Mouse (Mus musculus) thymus, postnatal 14 days (tissue): ENCODE measurements at regions not wholly inside any gene's neighbourhood (a gene's known extent, or its start where the extent isn't known, plus 50 kb on each side); places are given as distances from the start of the nearest gene placed in this dataset.

Experiments
- DNase-seq: peaks from one replicate; pipeline ENCODE4 v3.0.0; 2021

DNA sequence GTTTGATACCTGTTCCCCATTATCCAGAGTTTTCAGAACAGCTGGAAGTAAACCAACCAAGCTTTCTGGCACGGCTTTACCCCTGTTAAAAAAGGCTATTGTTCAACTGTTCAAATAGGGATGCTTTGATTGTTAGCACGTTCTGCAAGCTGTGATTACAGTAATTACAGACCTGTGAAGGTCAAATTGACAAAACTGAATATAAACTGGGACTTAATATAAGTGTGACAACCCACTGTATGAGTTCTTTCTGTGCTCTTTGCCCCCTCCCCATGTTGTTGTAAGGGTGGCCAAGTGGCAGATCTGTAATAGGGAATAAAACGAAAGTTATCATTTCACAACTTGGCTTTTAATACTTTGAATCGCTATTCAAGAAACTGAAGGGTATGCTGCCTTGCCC lies 105.0 kb upstream of the 4933415F23Rik start:
- no peak for DNase-seq

DNA sequence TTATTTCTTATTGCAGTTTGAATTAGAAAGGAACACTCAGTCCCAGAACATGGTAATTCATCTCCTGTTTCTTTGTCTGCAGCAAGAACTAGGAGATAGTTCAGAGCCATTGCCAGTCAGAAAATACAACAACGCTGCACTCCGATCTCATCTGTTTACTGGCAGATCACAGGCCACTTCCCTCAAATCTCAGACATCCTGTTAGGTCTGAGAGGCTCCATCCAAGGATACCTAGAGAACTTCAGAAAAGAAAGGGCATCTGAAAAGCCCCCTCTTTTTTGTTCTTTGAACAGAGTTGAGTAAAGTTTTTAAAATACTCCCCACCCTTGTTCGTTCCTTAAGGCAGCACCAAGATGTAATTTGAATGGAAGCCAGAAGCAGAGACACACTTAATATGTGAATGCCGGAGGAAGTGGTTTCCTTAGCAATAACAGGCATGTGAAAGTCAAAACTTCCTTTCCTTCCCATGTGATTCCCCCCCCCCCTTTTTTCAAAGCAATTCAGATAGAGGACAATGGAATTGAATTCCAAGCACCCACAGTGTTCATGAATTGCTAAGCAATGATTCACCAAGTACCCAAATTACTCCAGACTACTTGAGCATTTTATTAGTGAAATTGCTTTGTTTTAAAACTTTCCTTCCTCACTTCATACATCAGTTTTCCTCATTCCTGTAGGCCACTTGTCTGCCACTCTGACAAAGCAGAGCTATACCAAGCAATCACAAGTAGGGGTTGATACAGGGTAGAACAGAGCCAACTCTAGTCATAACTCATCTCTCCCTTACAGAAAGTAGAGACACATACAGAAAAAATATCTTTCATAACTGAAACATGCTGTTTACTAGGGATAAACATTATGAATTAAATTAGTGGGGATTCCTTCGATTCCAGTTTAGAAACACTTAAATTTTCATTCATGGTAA lies 100.7 kb upstream of the 4933415F23Rik start:
- DNase-seq, result no peak

DNA sequence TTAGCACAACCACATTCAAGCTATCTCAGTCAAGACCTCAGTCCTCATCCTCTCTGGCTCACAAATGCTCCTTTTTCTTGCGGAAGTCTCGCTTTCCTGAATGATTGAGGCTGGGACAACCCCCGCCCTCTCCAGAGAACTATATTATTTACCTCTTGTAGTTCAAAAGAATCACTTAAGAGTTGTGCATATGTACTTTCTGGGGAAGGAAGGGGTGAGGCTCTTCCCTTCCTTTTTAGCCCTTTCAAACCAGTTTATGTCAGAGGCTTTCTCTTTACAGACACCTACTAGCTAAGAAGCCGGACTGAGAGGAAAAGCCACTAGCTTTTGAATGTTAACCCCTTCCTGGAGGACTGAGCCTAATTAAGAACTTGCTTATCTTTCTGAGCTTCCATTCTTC lies 98.4 kb upstream of the 4933415F23Rik start:
- no peak for DNase-seq

DNA sequence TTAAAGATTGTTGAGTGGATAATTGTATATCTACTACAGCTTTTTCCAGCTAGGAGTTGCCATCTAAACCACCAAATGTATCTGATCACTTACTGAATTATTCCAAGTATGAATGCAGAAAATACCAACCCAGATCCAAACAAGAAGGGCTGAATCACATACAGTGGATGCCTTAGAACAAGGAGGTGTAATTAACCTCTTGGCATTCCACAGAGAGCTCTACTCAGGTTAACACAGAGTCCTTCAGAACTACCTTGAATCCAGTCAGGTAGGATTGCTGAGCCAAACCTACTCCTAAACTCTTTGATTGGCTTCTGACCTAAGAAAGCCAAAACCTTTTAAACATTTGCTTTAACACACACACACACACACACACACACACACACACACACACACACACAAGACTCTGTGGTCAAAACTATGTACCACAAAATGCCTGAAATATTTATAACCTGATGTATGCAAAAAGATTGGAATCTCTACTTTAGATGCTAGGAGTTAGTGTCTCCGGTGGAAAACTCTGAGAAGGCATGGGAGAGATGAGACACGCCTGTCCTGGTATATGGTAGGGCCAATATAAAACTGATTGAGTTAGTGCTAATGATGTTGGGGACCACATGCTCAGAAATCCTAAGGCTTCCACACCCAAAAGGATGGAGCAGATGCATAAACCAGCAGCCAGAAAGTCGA lies 88.4 kb upstream of the 4933415F23Rik start:
- no peak for DNase-seq

DNA sequence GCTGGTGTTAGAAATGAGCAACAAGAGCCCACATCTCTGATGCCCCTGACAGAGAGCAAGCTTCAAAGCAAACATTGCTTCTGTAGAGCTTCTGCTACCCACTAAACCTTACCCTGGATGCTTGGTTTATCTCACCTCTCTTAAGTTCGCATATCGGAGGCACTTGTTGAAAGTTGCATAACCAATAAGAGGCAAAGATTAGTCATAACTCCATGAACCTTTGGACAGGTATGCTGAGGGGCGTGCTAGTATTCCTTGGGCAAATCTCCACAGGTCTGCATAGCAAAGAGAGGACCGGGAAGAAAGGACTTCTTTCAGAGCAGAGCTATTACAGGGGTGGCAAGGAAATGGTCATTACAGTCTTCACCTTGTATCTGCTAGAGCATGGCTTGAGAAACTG lies 87.7 kb upstream of the 4933415F23Rik start:
- no peak for DNase-seq

DNA sequence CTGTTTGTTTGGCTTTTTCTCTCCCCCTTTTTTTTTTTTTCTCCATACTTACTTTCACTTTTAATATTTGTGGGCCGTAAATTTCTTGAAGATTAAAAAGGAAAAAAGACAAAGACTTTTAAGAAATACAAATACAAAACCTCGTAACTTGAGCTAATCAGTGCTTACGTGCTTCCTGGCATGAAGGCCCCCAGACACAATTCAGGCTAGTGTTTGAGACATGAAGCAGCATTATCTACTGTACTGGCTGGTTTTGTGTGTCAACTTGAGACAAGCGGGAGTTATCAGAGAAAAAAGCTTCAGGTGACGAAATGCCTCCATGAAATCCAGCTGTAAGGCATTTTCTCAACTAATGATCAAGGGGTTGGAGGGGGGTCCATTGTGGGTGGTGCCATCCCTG lies 86.2 kb upstream of the 4933415F23Rik start:
- DNase-seq, result no peak

DNA sequence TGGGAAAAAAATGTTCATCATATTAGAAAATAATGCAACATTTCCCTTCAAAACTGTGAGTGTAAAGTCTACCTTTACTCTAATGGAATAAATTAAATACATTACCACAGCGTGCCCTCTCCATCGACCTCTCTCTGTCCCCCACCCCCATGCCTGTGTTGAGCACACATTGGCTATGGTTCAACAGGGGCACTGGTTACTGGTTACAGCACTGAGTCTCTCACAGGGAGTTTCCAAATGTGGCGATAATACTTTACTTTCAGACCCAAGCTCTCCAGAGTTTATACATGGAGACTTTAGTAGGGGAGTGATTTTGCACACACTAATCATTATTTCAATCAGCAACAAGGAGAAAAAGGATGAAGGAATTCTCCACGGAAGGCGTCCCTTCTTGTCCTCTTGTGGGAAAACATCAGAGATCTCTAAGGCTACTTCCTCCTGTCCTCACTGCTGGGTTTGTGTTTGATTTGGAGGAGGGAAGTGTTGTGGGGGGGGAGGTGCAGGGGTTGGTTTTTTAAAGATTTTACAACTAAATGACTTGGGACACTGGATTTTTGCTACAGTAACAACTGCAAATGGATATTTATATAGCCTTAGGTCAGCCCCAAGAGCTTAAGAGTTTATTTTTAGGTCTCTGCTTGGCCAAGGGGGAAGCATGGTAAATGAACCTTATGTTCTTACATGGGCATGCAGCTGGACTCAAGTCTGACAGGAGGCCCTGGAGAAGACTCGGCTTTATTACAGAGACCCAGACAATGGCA lies 85.6 kb upstream of the 4933415F23Rik start:
- no peak for DNase-seq

DNA sequence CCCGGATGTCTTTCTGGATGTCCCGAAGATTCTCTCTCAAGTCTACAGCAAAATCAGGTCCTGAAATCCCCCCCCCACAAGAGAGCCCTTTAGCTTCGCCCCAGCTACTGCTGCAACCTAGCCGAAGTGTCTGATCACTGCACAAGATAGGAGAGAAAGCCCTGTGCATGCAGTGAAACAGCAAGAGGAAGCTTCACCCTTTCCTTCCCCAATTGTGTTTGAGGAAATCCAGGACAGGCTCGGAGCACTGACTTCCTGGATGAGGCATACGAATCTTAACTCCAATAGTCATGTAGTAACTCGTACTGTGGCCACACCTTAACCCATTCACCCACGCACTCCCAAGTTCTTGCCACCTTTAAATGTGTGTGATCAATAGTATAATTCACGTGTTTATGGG lies 82.7 kb upstream of the 4933415F23Rik start:
- no peak for DNase-seq

DNA sequence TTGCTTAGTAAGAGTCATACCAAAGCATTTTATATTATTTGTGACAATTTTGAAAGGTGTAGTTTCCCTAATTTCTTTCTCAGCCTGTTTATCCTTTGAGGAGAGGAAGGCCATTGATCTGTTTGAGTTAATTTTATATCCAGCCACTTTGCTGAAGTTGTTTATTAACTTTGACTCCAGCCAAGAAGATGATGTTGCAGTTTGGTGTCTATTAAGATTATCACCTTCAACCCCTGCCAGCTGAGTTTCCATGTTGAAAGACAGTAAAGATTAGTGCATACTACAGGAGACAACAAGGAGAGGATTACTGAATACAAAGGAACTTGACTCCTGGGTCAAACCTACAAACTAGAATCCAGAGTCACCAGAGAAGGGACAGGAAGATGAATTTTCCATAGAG lies 80.5 kb upstream of the 4933415F23Rik start:
- DNase-seq, result no peak

DNA sequence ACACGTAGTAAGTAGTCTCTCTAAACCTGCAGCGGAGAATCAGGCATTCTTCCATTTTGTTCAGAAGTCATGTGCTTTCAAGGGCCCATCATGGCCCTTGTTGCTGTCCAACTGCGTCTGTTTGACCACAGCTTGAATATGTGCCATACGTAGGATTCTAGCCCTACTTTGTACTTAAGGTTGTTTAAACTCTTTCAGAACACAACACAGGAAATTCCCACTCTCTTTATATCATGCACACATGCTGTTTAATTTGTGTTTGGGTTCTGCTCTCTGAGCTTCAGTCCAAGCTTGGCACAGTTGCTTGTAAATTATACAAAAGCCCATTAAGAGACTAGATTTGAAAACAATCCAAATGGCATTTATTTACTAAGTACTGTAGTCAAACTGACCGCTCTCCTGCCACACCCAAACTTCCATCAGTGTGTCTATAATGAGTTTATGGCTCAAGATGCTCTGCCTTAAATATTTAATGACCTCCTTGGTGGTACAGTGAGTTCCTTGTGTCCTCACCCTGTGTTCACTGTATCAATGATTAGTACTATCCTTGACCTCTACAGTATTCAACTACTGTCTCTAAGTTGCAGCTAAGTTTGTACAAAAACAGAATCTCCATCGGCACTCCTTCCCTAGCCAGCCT lies 76.4 kb upstream of the 4933415F23Rik start:
- DNase-seq, result no peak

DNA sequence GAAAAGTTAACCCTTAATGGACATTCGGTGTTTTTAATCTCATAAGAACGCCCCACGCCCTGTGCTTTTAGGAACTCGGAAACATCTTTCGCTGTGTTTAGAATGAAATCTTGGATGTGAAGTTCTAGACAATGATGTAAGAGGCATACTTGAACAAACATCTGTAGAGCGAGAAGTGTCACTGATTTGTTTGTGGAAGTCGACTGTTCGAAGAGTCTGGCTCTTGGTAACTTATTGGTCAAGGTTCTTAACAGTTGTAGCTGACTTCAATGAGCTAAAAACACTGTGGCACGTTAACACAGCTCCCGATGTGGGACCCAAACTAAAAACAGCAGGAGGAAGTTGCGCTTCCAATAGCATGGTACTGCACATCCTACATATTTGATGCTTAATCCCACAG lies 72.0 kb upstream of the 4933415F23Rik start:
- no peak for DNase-seq

DNA sequence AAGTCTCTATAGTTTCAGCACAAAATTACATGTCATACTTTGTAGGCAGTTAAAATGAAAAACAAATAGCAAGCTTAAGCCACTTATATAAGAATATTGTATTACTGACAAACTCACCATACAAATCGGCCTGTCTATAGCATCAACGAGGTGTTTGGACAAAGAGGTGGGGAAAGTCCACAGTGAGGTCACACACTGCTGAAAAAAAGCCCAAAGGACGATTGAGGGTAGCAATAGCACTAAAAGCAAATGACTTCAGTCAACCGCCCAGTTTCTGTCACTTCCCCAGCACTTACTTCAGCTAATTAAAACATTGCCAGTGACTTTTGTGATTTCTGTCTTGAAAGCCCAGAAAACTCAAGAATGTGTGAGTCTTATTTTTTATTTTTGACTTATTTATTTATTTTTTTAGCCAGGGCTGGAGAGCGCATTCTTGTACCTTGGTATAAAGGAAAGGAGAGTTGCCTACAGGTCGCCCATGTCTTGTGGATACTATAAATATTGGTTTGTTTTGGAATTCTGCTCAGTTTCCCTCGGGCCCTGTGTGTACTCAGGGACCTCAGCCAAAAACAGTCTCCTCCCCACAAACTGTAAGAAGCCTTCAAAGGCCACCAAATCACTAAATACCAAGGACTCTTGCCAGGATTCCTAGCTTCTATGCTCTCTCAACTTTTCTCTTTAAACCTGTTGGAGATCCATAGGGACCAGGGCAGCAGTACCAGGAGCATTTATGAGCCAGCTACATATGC lies 71.2 kb upstream of the 4933415F23Rik start:
- DNase-seq, result no peak

DNA sequence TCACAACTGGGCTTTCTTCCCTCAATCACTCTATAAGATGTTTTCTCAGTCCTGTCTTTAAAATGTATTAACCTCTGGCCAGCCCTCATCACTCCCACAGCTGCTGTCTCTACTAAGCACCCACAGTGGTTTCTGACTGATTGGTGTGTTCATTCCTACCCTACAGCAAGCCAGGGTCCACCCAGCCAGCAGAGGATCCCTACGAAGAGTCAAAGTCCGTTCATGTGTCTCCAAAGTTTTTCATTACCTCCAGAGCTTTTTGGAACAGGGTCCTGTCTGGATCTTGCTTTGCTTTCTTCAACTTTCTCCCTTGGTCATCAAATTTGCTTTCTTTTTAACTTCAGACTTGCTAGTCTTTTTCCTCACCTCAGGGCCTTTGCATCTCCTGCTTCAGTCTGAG lies 69.3 kb upstream of the 4933415F23Rik start:
- DNase-seq, result no peak

DNA sequence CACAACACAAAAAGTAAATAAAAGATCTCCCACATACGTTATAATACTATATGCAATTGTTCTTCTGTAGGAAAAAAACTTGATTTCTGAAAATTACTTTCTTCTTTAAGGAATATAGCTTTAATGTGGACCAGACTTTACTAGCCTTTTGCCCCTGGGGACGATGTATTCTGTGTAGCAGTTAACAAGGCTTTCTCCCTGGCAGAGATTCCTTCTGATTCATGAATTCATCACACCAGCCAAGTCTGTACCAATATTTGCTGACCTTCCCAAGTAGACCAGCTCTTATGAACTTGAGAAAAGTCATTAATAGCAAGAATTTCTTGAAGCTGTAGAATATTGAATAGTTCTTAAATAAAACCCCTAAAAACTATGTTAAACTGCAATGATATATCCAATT lies 68.7 kb upstream of the 4933415F23Rik start:
- DNase-seq, result no peak

DNA sequence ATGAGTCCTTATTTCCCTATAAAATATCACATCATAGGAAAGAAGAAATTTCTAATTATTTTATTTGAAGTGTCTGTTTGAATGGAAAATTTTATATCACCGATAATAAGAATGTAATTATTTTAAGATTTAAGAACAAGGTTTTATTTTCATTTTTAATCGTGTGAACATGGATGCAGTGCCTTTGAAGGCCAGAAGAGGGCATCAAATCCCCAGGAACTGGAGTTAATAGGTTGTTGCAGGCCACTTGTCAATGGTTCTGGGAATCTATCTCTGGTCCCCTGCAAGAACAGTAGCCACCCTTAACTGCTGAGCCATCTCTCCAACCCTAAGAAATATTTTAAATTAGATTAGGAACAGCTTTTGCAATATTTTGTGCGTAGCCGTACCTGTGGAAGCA lies 66.5 kb upstream of the 4933415F23Rik start:
- no peak for DNase-seq

DNA sequence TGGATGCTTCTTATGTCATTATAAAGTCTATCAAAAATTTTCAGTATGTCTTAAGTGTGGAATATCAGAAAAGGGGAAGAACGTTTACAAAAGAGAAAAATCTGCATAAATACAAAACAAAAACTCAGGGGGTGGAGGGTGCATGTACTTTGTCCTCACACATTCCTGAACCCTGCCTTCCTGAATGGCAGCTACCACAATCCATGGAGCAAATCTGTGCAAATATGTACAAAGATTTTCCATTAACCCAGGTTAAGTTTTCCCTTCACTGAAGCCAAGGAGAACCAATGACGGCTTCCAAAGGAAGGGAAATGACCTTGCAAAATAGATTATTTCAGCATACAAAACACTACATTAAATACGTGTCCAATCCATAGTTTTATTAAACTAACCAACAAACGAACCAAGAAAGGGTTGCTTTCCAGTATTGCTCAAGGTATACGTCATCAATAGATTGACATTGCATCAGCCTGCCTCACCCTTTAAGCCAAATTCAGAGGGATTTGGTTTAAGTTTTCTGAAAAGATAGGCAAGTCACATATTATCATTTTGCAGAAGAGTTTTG lies 61.4 kb upstream of the 4933415F23Rik start:
- no peak for DNase-seq

DNA sequence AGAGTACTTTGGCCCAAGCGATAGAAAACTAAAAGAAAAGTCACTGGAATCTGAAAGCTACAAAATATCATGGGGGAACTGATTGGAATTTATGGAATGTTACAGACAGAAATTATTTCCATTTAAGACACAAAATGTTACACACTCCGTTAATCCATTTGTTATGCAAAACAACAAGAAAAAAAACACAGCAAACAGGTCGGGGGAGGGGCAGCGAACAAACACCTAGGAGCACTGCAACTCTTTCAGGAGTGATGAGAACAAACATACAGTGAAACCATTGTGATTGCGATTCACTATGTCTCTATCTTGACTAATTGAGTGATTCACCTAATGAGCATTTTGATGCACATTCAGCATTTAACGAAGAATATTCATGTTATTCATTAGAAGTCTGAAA lies 60.7 kb upstream of the 4933415F23Rik start:
- no peak for DNase-seq
